Mouse (Mus musculus): Measurements from ENCODE around the gene Gm9903. TPM values are rescaled to one million over a fixed set of nuclear protein-coding genes. Genes with fewer than 3 reads are reported as not detected.

The Gm9903 gene
- polyA plus RNA-seq, 1 experiment from 2014 or later: 0.64 TPM

DNA sequence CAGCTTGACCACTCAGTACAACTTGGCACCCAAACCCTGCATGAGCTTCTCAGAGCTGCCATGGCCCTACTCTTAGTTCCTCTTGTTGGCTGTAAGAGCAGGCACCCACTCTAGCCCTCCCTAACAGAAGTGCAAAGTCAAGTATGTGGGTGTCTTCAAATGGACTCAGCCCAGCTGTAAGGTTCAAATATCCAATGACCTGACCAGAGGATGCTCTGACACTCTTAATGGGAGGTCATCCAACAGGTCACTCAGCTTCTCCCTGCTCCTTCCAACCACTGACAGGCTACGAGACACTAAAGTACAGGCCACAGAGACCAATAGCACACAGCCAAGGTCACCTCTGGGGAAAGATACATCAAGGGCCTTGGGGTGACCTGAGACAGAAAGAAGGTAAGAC is 20.5 kb upstream of the Gm9903 start:
- Histone ChIP-seq H3K9me3 (ENCODE audit: control insufficient read depth, low read length) (no peaks in the 10 kb centered on the region), H3K36me3 (replicated peaks; ENCODE audit: control insufficient read depth, insufficient read depth) (peaks cover 49% of the 10 kb centered on the region), H3K4me2 (replicated peaks) (no peak overlapping the region), H3K27ac (no peak overlapping the region), H3K27me3 (ENCODE audit: control insufficient read depth, insufficient read depth, low read length) (no peaks in the 10 kb centered on the region), H3K4me1 (replicated peaks; ENCODE audit: control insufficient read depth, insufficient read depth, low read length) (no peaks in the 10 kb centered on the region), H3K4me3 (replicated peaks; ENCODE audit: low read length) (no peak overlapping the region), H3K9ac (no peak overlapping the region)
- no peak for DNase-seq (ENCODE audit: low spot score)
- no peak for ATAC-seq (ENCODE audit: low FRiP score)
- 96% methylated on average over 1 of the region's 1 CpGs for WGBS

GRCm38 (mm10) chr5:33611795-33612194 is 17.9 kb upstream of the Gm9903 start:
- Histone ChIP-seq H3K36me3 (replicated peaks; ENCODE audit: control insufficient read depth, insufficient read depth) (peaks cover 46% of the 10 kb centered on the region), H3K27me3 (ENCODE audit: control insufficient read depth, insufficient read depth, low read length) (no peaks in the 10 kb centered on the region), H3K4me2 (replicated peaks) (no peak overlapping the region), H3K9me3 (ENCODE audit: control insufficient read depth, low read length) (no peaks in the 10 kb centered on the region), H3K4me3 (replicated peaks; ENCODE audit: low read length) (no peak overlapping the region), H3K27ac (no peak overlapping the region), H3K9ac (no peak overlapping the region), H3K4me1 (replicated peaks; ENCODE audit: control insufficient read depth, insufficient read depth, low read length) (no peaks in the 10 kb centered on the region)
- DNase-seq (ENCODE audit: low spot score) (no peak), ATAC-seq (ENCODE audit: low FRiP score) (no peak)
- 90% methylated on average over 1 of the region's 1 CpGs for WGBS

- H3K4me2 ChIP-seq (replicated peaks): no peak overlapping the region
- peaks cover 31% of the 10 kb centered on the region for H3K36me3 ChIP-seq (replicated peaks; ENCODE audit: control insufficient read depth, insufficient read depth)
- no peak overlapping the region for H3K9ac ChIP-seq
- WGBS: 89% methylated on average over 6 of the region's 6 CpGs
- H3K4me1 ChIP-seq (replicated peaks; ENCODE audit: control insufficient read depth, insufficient read depth, low read length): no peaks in the 10 kb centered on the region
- ATAC-seq (ENCODE audit: low FRiP score) (no peak), DNase-seq (ENCODE audit: low spot score) (no peak)
- H3K4me3 ChIP-seq (replicated peaks; ENCODE audit: low read length): no peak overlapping the region
- H3K9me3 ChIP-seq (ENCODE audit: control insufficient read depth, low read length): no peaks in the 10 kb centered on the region
- no peak overlapping the region for H3K27ac ChIP-seq
- no peaks in the 10 kb centered on the region for H3K27me3 ChIP-seq (ENCODE audit: control insufficient read depth, insufficient read depth, low read length)
These were observed 15.3 kb upstream of the Gm9903 start for GRCm38 (mm10) chr5:33614391-33614790.

- Histone ChIP-seq H3K36me3 (replicated peaks; ENCODE audit: control insufficient read depth, insufficient read depth) (no peaks in the 10 kb centered on the region), H3K4me1 (replicated peaks; ENCODE audit: control insufficient read depth, insufficient read depth, low read length) (no peaks in the 10 kb centered on the region), H3K27me3 (ENCODE audit: control insufficient read depth, insufficient read depth, low read length) (no peaks in the 10 kb centered on the region), H3K4me2 (replicated peaks) (no peak overlapping the region), H3K9ac (no peak overlapping the region), H3K27ac (no peak overlapping the region), H3K9me3 (ENCODE audit: control insufficient read depth, low read length) (no peaks in the 10 kb centered on the region), H3K4me3 (replicated peaks; ENCODE audit: low read length) (no peak overlapping the region)
- no peak for ATAC-seq (ENCODE audit: low FRiP score)
- DNase-seq (ENCODE audit: low spot score): no peak
- WGBS: 91% methylated on average over 2 of the region's 2 CpGs
These were observed 7.1 kb upstream of the Gm9903 start for GRCm38 (mm10) chr5:33622671-33623070.

GRCm38 (mm10) chr5:33623766-33624165 is 6.0 kb upstream of the Gm9903 start:
- no peak for DNase-seq (ENCODE audit: low spot score)
- H3K36me3 ChIP-seq (replicated peaks; ENCODE audit: control insufficient read depth, insufficient read depth): no peaks in the 10 kb centered on the region
- no peak for ATAC-seq (ENCODE audit: low FRiP score)
- no peak overlapping the region for H3K27ac ChIP-seq
- H3K4me1 ChIP-seq (replicated peaks; ENCODE audit: control insufficient read depth, insufficient read depth, low read length): peaks cover 9% of the 10 kb centered on the region
- H3K4me2 ChIP-seq (replicated peaks): no peak overlapping the region
- H3K4me3 ChIP-seq (replicated peaks; ENCODE audit: low read length): no peak overlapping the region
- H3K9ac ChIP-seq: no peak overlapping the region
- H3K27me3 ChIP-seq (ENCODE audit: control insufficient read depth, insufficient read depth, low read length): no peaks in the 10 kb centered on the region
- H3K9me3 ChIP-seq (ENCODE audit: control insufficient read depth, low read length): no peaks in the 10 kb centered on the region
- WGBS: 63% methylated on average over 3 of the region's 3 CpGs

- 35% methylated on average over 4 of the region's 4 CpGs for WGBS
- no peaks in the 10 kb centered on the region for H3K9me3 ChIP-seq (ENCODE audit: control insufficient read depth, low read length)
These were observed 1.8 kb upstream of the Gm9903 start for GRCm38 (mm10) chr5:33627968-33628367.

GRCm38 (mm10) chr5:33628820-33629300 is 865 bp upstream of the Gm9903 start:
- Histone ChIP-seq H3K27ac (peak overlapping the region; percentile 88), H3K27me3 (ENCODE audit: control insufficient read depth, insufficient read depth, low read length) (no peaks in the 10 kb centered on the region), H3K4me2 (replicated peaks) (peak overlapping the region; percentile 91), H3K36me3 (replicated peaks; ENCODE audit: control insufficient read depth, insufficient read depth) (no peaks in the 10 kb centered on the region), H3K9me3 (ENCODE audit: control insufficient read depth, low read length) (no peaks in the 10 kb centered on the region), H3K9ac (peak overlapping the region; percentile 83), H3K4me3 (replicated peaks; ENCODE audit: low read length) (peak overlapping the region; percentile 80), H3K4me1 (replicated peaks; ENCODE audit: control insufficient read depth, insufficient read depth, low read length) (peaks cover 17% of the 10 kb centered on the region)
- WGBS: under 1% methylated on average over 24 of the region's 24 CpGs
- DNase-seq (ENCODE audit: low spot score) (peak; percentile 53), ATAC-seq (ENCODE audit: low FRiP score) (no peak)

More at GRCm38 (mm10) chr5:33627968-33628367, 1.8 kb upstream of the Gm9903 start:
- peaks cover 17% of the 10 kb centered on the region for H3K4me1 ChIP-seq (replicated peaks; ENCODE audit: control insufficient read depth, insufficient read depth, low read length)
- DNase-seq (ENCODE audit: low spot score) (no peak), ATAC-seq (ENCODE audit: low FRiP score) (no peak)
- 0 out of 2 replicates have a peak overlapping the region, but pooled peaks have one; percentile 80 for H3K4me3 ChIP-seq (replicated peaks; ENCODE audit: low read length)
- H3K27me3 ChIP-seq (ENCODE audit: control insufficient read depth, insufficient read depth, low read length): no peaks in the 10 kb centered on the region
- peak overlapping the region; percentile 91 for H3K4me2 ChIP-seq (replicated peaks)
- H3K27ac ChIP-seq: no peak overlapping the region
- H3K9ac ChIP-seq: no peak overlapping the region
- H3K36me3 ChIP-seq (replicated peaks; ENCODE audit: control insufficient read depth, insufficient read depth): no peaks in the 10 kb centered on the region

- Histone ChIP-seq H3K9me3 (ENCODE audit: control insufficient read depth, low read length) (no peaks in the 10 kb centered on the region), H3K4me1 (replicated peaks; ENCODE audit: control insufficient read depth, insufficient read depth, low read length) (peaks cover 17% of the 10 kb centered on the region), H3K9ac (peak overlapping the region; percentile 53), H3K36me3 (replicated peaks; ENCODE audit: control insufficient read depth, insufficient read depth) (peaks cover 4% of the 10 kb centered on the region; the same call in 1 of the 2 replicates), H3K27ac (peak overlapping the region; percentile 88), H3K4me3 (replicated peaks; ENCODE audit: low read length) (peak overlapping the region; percentile 80), H3K27me3 (ENCODE audit: control insufficient read depth, insufficient read depth, low read length) (no peaks in the 10 kb centered on the region), H3K4me2 (replicated peaks) (peak overlapping the region; percentile 50)
- DNase-seq (ENCODE audit: low spot score): peak; percentile 41
- ATAC-seq (ENCODE audit: low FRiP score): peak; percentile 19; the same call in 1 of the 2 replicates
- 8% methylated on average over 9 of the region's 9 CpGs for WGBS
These were observed 336 bp downstream of the Gm9903 start for GRCm38 (mm10) chr5:33630061-33630460.

DNA sequence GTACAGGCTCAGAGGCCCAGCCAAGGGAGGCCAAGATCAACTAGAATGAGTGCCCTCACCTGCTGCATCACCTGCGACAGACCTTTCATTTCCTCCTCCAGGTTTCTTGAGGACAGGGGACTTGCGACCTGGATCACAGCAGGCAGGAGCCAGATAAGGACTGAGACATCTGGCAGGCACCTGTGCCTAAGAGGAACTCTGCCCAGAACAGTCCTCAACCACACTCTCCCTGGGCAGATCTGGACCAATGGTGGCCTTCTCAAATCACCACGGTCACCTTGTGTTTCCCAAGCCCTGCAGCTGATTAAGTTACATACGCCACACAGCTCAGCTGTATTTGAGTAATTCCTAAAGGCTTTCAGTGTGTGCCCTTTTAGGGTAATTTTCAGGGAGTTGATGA is 890 bp downstream of the Gm9903 start:
- Histone ChIP-seq H3K9ac (peak overlapping the region; percentile 53; the same call in 1 of the 2 replicates), H3K27me3 (ENCODE audit: control insufficient read depth, insufficient read depth, low read length) (no peaks in the 10 kb centered on the region), H3K4me1 (replicated peaks; ENCODE audit: control insufficient read depth, insufficient read depth, low read length) (peaks cover 17% of the 10 kb centered on the region), H3K27ac (no peak overlapping the region), H3K4me3 (replicated peaks; ENCODE audit: low read length) (peak overlapping the region; percentile 80), H3K4me2 (replicated peaks) (peak overlapping the region; percentile 50), H3K36me3 (replicated peaks; ENCODE audit: control insufficient read depth, insufficient read depth) (peaks cover 4% of the 10 kb centered on the region; the same call in 1 of the 2 replicates), H3K9me3 (ENCODE audit: control insufficient read depth, low read length) (no peaks in the 10 kb centered on the region)
- WGBS: 65% methylated on average over 4 of the region's 4 CpGs
- ATAC-seq (ENCODE audit: low FRiP score): no peak
- no peak for DNase-seq (ENCODE audit: low spot score)

- Histone ChIP-seq H3K4me3 (replicated peaks; ENCODE audit: low read length) (no peak overlapping the region), H3K36me3 (replicated peaks; ENCODE audit: control insufficient read depth, insufficient read depth) (peaks cover 4% of the 10 kb centered on the region; the same call in 1 of the 2 replicates), H3K4me2 (replicated peaks) (no peak overlapping the region), H3K9me3 (ENCODE audit: control insufficient read depth, low read length) (no peaks in the 10 kb centered on the region), H3K27ac (no peak overlapping the region), H3K27me3 (ENCODE audit: control insufficient read depth, insufficient read depth, low read length) (no peaks in the 10 kb centered on the region), H3K4me1 (replicated peaks; ENCODE audit: control insufficient read depth, insufficient read depth, low read length) (peaks cover 17% of the 10 kb centered on the region), H3K9ac (no peak overlapping the region)
- DNase-seq (ENCODE audit: low spot score) (no peak), ATAC-seq (ENCODE audit: low FRiP score) (no peak)
- 86% methylated on average over 1 of the region's 1 CpGs for WGBS
These were observed 2.8 kb downstream of the Gm9903 start for GRCm38 (mm10) chr5:33632526-33632925.

Data from hindbrain, embryonic 14.5 days (tissue).